Mouse (Mus musculus): Measurements from ENCODE around the gene Cdc42ep2. TPM values are rescaled to one million over a fixed set of nuclear protein-coding genes. Genes with fewer than 3 reads are reported as not detected.

Gene Cdc42ep2
- polyA plus RNA-seq, 1 experiment from 2014 or later: 9.3 TPM

- peaks cover 16% of the 10 kb centered on the region for H3K4me1 ChIP-seq (replicated peaks; ENCODE audit: control insufficient read depth, insufficient read depth, low read length)
- no peak overlapping the region for H3K4me3 ChIP-seq (ENCODE audit: low read depth, low read length)
- H3K9me3 ChIP-seq (ENCODE audit: control insufficient read depth, low read length): no peaks in the 10 kb centered on the region
- DNase-seq (ENCODE audit: low spot score): no peak
- H3K27ac ChIP-seq (ENCODE audit: low read depth): peak overlapping the region; percentile 29; the same call in 1 of the 2 replicates
- no peak overlapping the region for H3K4me2 ChIP-seq (ENCODE audit: low read length)
- WGBS: 54% methylated on average over 8 of the region's 8 CpGs
- H3K36me3 ChIP-seq (ENCODE audit: control insufficient read depth, insufficient read depth, low read length): peaks cover 67% of the 10 kb centered on the region
- H3K27me3 ChIP-seq (replicated peaks; ENCODE audit: control insufficient read depth, insufficient read depth, low read length): no peaks in the 10 kb centered on the region
- no peak for ATAC-seq (replicated peaks; ENCODE audit: low FRiP score, low TSS enrichment, low read depth)
- no peak overlapping the region for H3K9ac ChIP-seq (ENCODE audit: low read length)
These were observed 21.3 kb upstream of the Cdc42ep2 start for GRCm38 (mm10) chr19:5945891-5946290.

- Histone ChIP-seq H3K27me3 (replicated peaks; ENCODE audit: control insufficient read depth, insufficient read depth, low read length) (no peaks in the 10 kb centered on the region), H3K36me3 (ENCODE audit: control insufficient read depth, insufficient read depth, low read length) (peaks cover 61% of the 10 kb centered on the region), H3K4me1 (replicated peaks; ENCODE audit: control insufficient read depth, insufficient read depth, low read length) (peaks cover 16% of the 10 kb centered on the region), H3K27ac (ENCODE audit: low read depth) (peak overlapping the region; percentile 29; the same call in 1 of the 2 replicates), H3K4me3 (ENCODE audit: low read depth, low read length) (no peak overlapping the region), H3K9me3 (ENCODE audit: control insufficient read depth, low read length) (no peaks in the 10 kb centered on the region), H3K9ac (ENCODE audit: low read length) (no peak overlapping the region), H3K4me2 (ENCODE audit: low read length) (no peak overlapping the region)
- WGBS: 53% methylated on average over 7 of the region's 7 CpGs
- ATAC-seq (replicated peaks; ENCODE audit: low FRiP score, low TSS enrichment, low read depth) (peak; percentile 68), DNase-seq (ENCODE audit: low spot score) (peak; percentile 57)
These were observed 20.4 kb upstream of the Cdc42ep2 start for GRCm38 (mm10) chr19:5945027-5945426.

GRCm38 (mm10) chr19:5944145-5944544, 19.5 kb upstream of the Cdc42ep2 start:
- Histone ChIP-seq H3K4me2 (ENCODE audit: low read length) (no peak overlapping the region), H3K4me1 (replicated peaks; ENCODE audit: control insufficient read depth, insufficient read depth, low read length) (peaks cover 16% of the 10 kb centered on the region), H3K9ac (ENCODE audit: low read length) (no peak overlapping the region), H3K4me3 (ENCODE audit: low read depth, low read length) (no peak overlapping the region), H3K36me3 (ENCODE audit: control insufficient read depth, insufficient read depth, low read length) (peaks cover 59% of the 10 kb centered on the region), H3K9me3 (ENCODE audit: control insufficient read depth, low read length) (no peaks in the 10 kb centered on the region), H3K27ac (ENCODE audit: low read depth) (peak overlapping the region; percentile 38; the same call in 1 of the 2 replicates), H3K27me3 (replicated peaks; ENCODE audit: control insufficient read depth, insufficient read depth, low read length) (no peaks in the 10 kb centered on the region)
- DNase-seq (ENCODE audit: low spot score) (no peak), ATAC-seq (replicated peaks; ENCODE audit: low FRiP score, low TSS enrichment, low read depth) (no peak)
- WGBS: 70% methylated on average over 8 of the region's 8 CpGs

GRCm38 (mm10) chr19:5943404-5943803, 18.8 kb upstream of the Cdc42ep2 start:
- ATAC-seq (replicated peaks; ENCODE audit: low FRiP score, low TSS enrichment, low read depth): no peak
- H3K9ac ChIP-seq (ENCODE audit: low read length): no peak overlapping the region

GRCm38 (mm10) chr19:5942581-5942980, 18.0 kb upstream of the Cdc42ep2 start:
- no peaks in the 10 kb centered on the region for H3K27me3 ChIP-seq (replicated peaks; ENCODE audit: control insufficient read depth, insufficient read depth, low read length)
- peaks cover 45% of the 10 kb centered on the region for H3K36me3 ChIP-seq (ENCODE audit: control insufficient read depth, insufficient read depth, low read length)
- no peak overlapping the region for H3K4me3 ChIP-seq (ENCODE audit: low read depth, low read length)
- no peak overlapping the region for H3K4me2 ChIP-seq (ENCODE audit: low read length)
- H3K9ac ChIP-seq (ENCODE audit: low read length): no peak overlapping the region
- ATAC-seq (replicated peaks; ENCODE audit: low FRiP score, low TSS enrichment, low read depth): no peak
- H3K27ac ChIP-seq (ENCODE audit: low read depth): no peak overlapping the region
- H3K9me3 ChIP-seq (ENCODE audit: control insufficient read depth, low read length): no peaks in the 10 kb centered on the region
- peaks cover 25% of the 10 kb centered on the region for H3K4me1 ChIP-seq (replicated peaks; ENCODE audit: control insufficient read depth, insufficient read depth, low read length)
- WGBS: 90% methylated on average over 7 of the region's 7 CpGs
- DNase-seq (ENCODE audit: low spot score): no peak

More at GRCm38 (mm10) chr19:5943404-5943803, 18.8 kb upstream of the Cdc42ep2 start:
- H3K36me3 ChIP-seq (ENCODE audit: control insufficient read depth, insufficient read depth, low read length): peaks cover 52% of the 10 kb centered on the region
- 93% methylated on average over 15 of the region's 15 CpGs for WGBS
- no peak overlapping the region for H3K4me3 ChIP-seq (ENCODE audit: low read depth, low read length)
- no peak overlapping the region for H3K27ac ChIP-seq (ENCODE audit: low read depth)
- H3K4me2 ChIP-seq (ENCODE audit: low read length): no peak overlapping the region
- H3K4me1 ChIP-seq (replicated peaks; ENCODE audit: control insufficient read depth, insufficient read depth, low read length): peaks cover 16% of the 10 kb centered on the region
- no peaks in the 10 kb centered on the region for H3K9me3 ChIP-seq (ENCODE audit: control insufficient read depth, low read length)
- no peak for DNase-seq (ENCODE audit: low spot score)
- H3K27me3 ChIP-seq (replicated peaks; ENCODE audit: control insufficient read depth, insufficient read depth, low read length): no peaks in the 10 kb centered on the region

- Histone ChIP-seq H3K4me1 (replicated peaks; ENCODE audit: control insufficient read depth, insufficient read depth, low read length) (peaks cover 26% of the 10 kb centered on the region), H3K27me3 (replicated peaks; ENCODE audit: control insufficient read depth, insufficient read depth, low read length) (no peaks in the 10 kb centered on the region), H3K27ac (ENCODE audit: low read depth) (no peak overlapping the region), H3K4me2 (ENCODE audit: low read length) (no peak overlapping the region), H3K9me3 (ENCODE audit: control insufficient read depth, low read length) (no peaks in the 10 kb centered on the region), H3K36me3 (ENCODE audit: control insufficient read depth, insufficient read depth, low read length) (peaks cover 30% of the 10 kb centered on the region), H3K4me3 (ENCODE audit: low read depth, low read length) (no peak overlapping the region), H3K9ac (ENCODE audit: low read length) (no peak overlapping the region)
- DNase-seq (ENCODE audit: low spot score) (no peak), ATAC-seq (replicated peaks; ENCODE audit: low FRiP score, low TSS enrichment, low read depth) (no peak)
- WGBS: 91% methylated on average over 10 of the region's 10 CpGs
These were observed 16.0 kb upstream of the Cdc42ep2 start for GRCm38 (mm10) chr19:5940656-5941055.

GRCm38 (mm10) chr19:5940173-5940572, 15.6 kb upstream of the Cdc42ep2 start:
- H3K9me3 ChIP-seq (ENCODE audit: control insufficient read depth, low read length): no peaks in the 10 kb centered on the region
- H3K27ac ChIP-seq (ENCODE audit: low read depth): no peak overlapping the region

GRCm38 (mm10) chr19:5939715-5940114, 15.1 kb upstream of the Cdc42ep2 start:
- DNase-seq (ENCODE audit: low spot score): no peak
- ATAC-seq (replicated peaks; ENCODE audit: low FRiP score, low TSS enrichment, low read depth): no peak
- no peak overlapping the region for H3K4me2 ChIP-seq (ENCODE audit: low read length)
- peaks cover 30% of the 10 kb centered on the region for H3K36me3 ChIP-seq (ENCODE audit: control insufficient read depth, insufficient read depth, low read length)
- H3K27ac ChIP-seq (ENCODE audit: low read depth): no peak overlapping the region
- H3K4me1 ChIP-seq (replicated peaks; ENCODE audit: control insufficient read depth, insufficient read depth, low read length): peaks cover 24% of the 10 kb centered on the region
- H3K4me3 ChIP-seq (ENCODE audit: low read depth, low read length): no peak overlapping the region
- H3K9me3 ChIP-seq (ENCODE audit: control insufficient read depth, low read length): no peaks in the 10 kb centered on the region
- WGBS: 87% methylated on average over 5 of the region's 5 CpGs
- H3K27me3 ChIP-seq (replicated peaks; ENCODE audit: control insufficient read depth, insufficient read depth, low read length): no peaks in the 10 kb centered on the region
- H3K9ac ChIP-seq (ENCODE audit: low read length): no peak overlapping the region

More at GRCm38 (mm10) chr19:5940173-5940572, 15.6 kb upstream of the Cdc42ep2 start:
- no peak overlapping the region for H3K9ac ChIP-seq (ENCODE audit: low read length)
- no peaks in the 10 kb centered on the region for H3K27me3 ChIP-seq (replicated peaks; ENCODE audit: control insufficient read depth, insufficient read depth, low read length)
- peaks cover 26% of the 10 kb centered on the region for H3K4me1 ChIP-seq (replicated peaks; ENCODE audit: control insufficient read depth, insufficient read depth, low read length)
- no peak overlapping the region for H3K4me3 ChIP-seq (ENCODE audit: low read depth, low read length)
- peaks cover 30% of the 10 kb centered on the region for H3K36me3 ChIP-seq (ENCODE audit: control insufficient read depth, insufficient read depth, low read length)
- ATAC-seq (replicated peaks; ENCODE audit: low FRiP score, low TSS enrichment, low read depth): no peak
- no peak overlapping the region for H3K4me2 ChIP-seq (ENCODE audit: low read length)
- DNase-seq (ENCODE audit: low spot score): no peak
- 58% methylated on average over 4 of the region's 4 CpGs for whole genome bisulfite sequencing

- DNase-seq (ENCODE audit: low spot score) (no peak), ATAC-seq (replicated peaks; ENCODE audit: low FRiP score, low TSS enrichment, low read depth) (no peak)
- no peak overlapping the region for H3K4me3 ChIP-seq (ENCODE audit: low read depth, low read length)
- no peaks in the 10 kb centered on the region for H3K27me3 ChIP-seq (replicated peaks; ENCODE audit: control insufficient read depth, insufficient read depth, low read length)
- H3K27ac ChIP-seq (ENCODE audit: low read depth): no peak overlapping the region
- H3K9me3 ChIP-seq (ENCODE audit: control insufficient read depth, low read length): no peaks in the 10 kb centered on the region
- H3K9ac ChIP-seq (ENCODE audit: low read length): no peak overlapping the region
- H3K4me2 ChIP-seq (ENCODE audit: low read length): no peak overlapping the region
- H3K4me1 ChIP-seq (replicated peaks; ENCODE audit: control insufficient read depth, insufficient read depth, low read length): peaks cover 19% of the 10 kb centered on the region
- WGBS: 86% methylated on average over 6 of the region's 6 CpGs
- H3K36me3 ChIP-seq (ENCODE audit: control insufficient read depth, insufficient read depth, low read length): peaks cover 29% of the 10 kb centered on the region
These were observed 13.9 kb upstream of the Cdc42ep2 start for GRCm38 (mm10) chr19:5938516-5938915.
